Mouse (Mus musculus): ENCODE results near the gene Cda. TPM values are rescaled to one million over a fixed set of nuclear protein-coding genes. Genes with fewer than 3 reads are reported as not detected.

The Cda gene
- total and polyA plus RNA-seq, 2 experiments from 2014 or later = 9.6 to 12.2 TPM

- Histone ChIP-seq H3K36me3 (ENCODE audit: insufficient read depth, low read length) (no peaks in the 10 kb centered on the region), H3K27ac (ENCODE audit: low read depth, low read length) (no peak overlapping the region), H3K27me3 (ENCODE audit: insufficient read depth, low read length) (no peaks in the 10 kb centered on the region), H3K9ac (replicated peaks; ENCODE audit: low read length, poor library complexity, severe bottlenecking) (no peak overlapping the region), H3K4me2 (ENCODE audit: low read depth, low read length, poor library complexity, severe bottlenecking) (no peak overlapping the region), H3K4me1 (ENCODE audit: insufficient read depth, low read length) (no peaks in the 10 kb centered on the region), H3K9me3 (ENCODE audit: low read length) (no peaks in the 10 kb centered on the region), H3K4me3 (ENCODE audit: low read depth, low read length) (no peak overlapping the region)
- no peak for ATAC-seq (ENCODE audit: low FRiP score)
- no peak for DNase-seq (ENCODE audit: low spot score)
- no peak for TF ChIP-seq CTCF (IDR thresholded peaks at IDR 0.05)
- 50% methylated on average over 1 of the region's 1 CpGs for WGBS
Measured at GRCm38 (mm10) chr4:138347280-138347679, 20.5 kb downstream of the Cda start.

DNA sequence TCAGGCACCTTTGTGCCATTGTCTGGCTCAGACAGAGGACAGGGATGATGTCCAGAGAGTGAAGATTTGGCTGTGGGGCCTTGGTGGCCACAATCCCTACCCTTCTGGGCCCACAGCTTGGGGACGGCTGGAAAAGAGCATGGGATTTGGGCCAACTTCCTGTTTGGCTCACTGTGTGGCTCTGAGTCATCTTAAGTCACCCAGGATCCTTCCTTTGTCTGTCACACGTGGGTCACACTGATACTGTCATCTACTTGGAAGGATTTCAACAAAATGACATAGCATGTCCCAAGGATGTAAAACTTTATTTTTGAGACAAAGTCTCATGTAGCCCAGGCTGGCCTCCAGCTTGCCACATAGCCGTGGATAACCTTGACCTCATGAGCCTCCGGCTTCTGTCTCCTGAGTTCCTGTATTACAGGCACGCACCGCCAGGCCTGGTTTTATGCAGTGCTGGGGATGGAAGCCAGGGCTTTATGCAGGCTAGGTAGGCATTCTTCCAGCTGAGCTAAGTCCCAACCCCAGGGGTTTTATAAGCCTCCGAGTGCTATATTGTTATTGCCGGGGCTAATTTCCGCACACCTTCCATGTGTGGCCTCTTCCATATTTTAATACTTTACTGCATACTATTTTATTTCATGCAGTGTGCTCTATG is 22.8 kb downstream of the Cda start:
- Histone ChIP-seq H3K27me3 (ENCODE audit: insufficient read depth, low read length) (no peaks in the 10 kb centered on the region), H3K9me3 (ENCODE audit: low read length) (no peaks in the 10 kb centered on the region), H3K27ac (ENCODE audit: low read depth, low read length) (no peak overlapping the region), H3K4me1 (ENCODE audit: insufficient read depth, low read length) (no peaks in the 10 kb centered on the region; the same call in 1 of the 2 replicates), H3K4me2 (ENCODE audit: low read depth, low read length, poor library complexity, severe bottlenecking) (no peak overlapping the region), H3K9ac (replicated peaks; ENCODE audit: low read length, poor library complexity, severe bottlenecking) (no peak overlapping the region), H3K36me3 (ENCODE audit: insufficient read depth, low read length) (no peaks in the 10 kb centered on the region), H3K4me3 (ENCODE audit: low read depth, low read length) (no peak overlapping the region)
- TF ChIP-seq CTCF (IDR thresholded peaks at IDR 0.05) = no peak
- no peak for ATAC-seq (ENCODE audit: low FRiP score)
- 59% methylated on average over 9 of the region's 9 CpGs for WGBS
- peak; percentile 44 for DNase-seq (ENCODE audit: low spot score)

DNA sequence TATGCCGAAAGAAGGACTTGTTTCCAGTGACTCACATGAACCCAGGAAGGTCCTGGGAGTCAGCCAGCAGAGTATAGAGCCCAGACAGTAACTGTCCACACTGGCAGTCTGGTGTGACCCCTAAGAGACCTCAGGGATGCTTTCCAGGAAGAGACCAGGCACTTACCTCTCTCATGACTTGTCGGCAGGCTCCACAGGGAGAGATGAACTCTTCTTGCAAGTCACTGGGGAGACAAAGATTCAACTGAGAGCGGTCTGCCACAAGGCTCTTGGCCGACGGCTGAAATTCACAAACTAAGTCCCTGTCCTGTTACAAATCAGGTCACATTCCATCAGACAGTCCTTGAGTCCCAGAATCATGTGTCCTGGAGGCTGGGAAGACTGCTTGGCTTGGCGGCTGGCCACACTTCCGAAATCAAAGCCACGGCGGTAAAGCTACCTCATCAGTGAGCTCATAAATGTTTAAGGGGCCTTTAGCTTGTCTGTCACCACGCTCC is 24.4 kb downstream of the Cda start:
- no peak for TF ChIP-seq CTCF (IDR thresholded peaks at IDR 0.05)
- H3K36me3 ChIP-seq (ENCODE audit: insufficient read depth, low read length) = no peaks in the 10 kb centered on the region
- DNase-seq (ENCODE audit: low spot score) (no peak), ATAC-seq (ENCODE audit: low FRiP score) (no peak)
- no peak overlapping the region for H3K4me2 ChIP-seq (ENCODE audit: low read depth, low read length, poor library complexity, severe bottlenecking)
- no peaks in the 10 kb centered on the region; the same call in 1 of the 2 replicates for H3K4me1 ChIP-seq (ENCODE audit: insufficient read depth, low read length)
- H3K27me3 ChIP-seq (ENCODE audit: insufficient read depth, low read length) = no peaks in the 10 kb centered on the region
- WGBS = 52% methylated on average over 10 of the region's 10 CpGs
- H3K9ac ChIP-seq (replicated peaks; ENCODE audit: low read length, poor library complexity, severe bottlenecking) = no peak overlapping the region
- no peak overlapping the region for H3K4me3 ChIP-seq (ENCODE audit: low read depth, low read length)
- no peaks in the 10 kb centered on the region for H3K9me3 ChIP-seq (ENCODE audit: low read length)
- no peak overlapping the region for H3K27ac ChIP-seq (ENCODE audit: low read depth, low read length)

GRCm38 (mm10) chr4:138342778-138343177 is 25.0 kb downstream of the Cda start:
- no peak overlapping the region for H3K4me3 ChIP-seq (ENCODE audit: low read depth, low read length)
- 86% methylated on average over 6 of the region's 6 CpGs for WGBS
- ATAC-seq (ENCODE audit: low FRiP score) = no peak

DNA sequence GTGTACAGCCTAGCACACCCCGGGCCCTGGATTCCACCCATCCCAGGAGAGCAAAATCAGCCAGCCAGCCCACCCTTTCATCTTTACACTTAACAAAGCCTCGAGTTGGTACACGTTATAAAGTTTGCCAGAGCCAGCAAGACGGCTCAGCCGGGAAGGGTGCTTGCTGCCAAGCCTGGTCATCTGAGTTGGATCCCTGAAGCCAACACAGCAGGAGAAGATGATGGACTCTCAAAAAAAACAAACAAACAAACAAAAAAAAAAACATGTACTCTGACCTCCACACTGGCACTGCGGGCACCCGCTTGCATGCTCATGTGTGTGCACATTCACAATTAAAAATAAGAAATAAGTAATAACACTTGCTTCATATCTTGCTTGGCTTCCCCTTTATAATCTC is 25.7 kb downstream of the Cda start:
- H3K36me3 ChIP-seq (ENCODE audit: insufficient read depth, low read length) = no peaks in the 10 kb centered on the region
- no peaks in the 10 kb centered on the region for H3K27me3 ChIP-seq (ENCODE audit: insufficient read depth, low read length)
- 70% methylated on average over 7 of the region's 7 CpGs for WGBS
- no peak for TF ChIP-seq CTCF (IDR thresholded peaks at IDR 0.05)
- no peaks in the 10 kb centered on the region; the same call in 1 of the 2 replicates for H3K4me1 ChIP-seq (ENCODE audit: insufficient read depth, low read length)
- no peak for ATAC-seq (ENCODE audit: low FRiP score)
- H3K4me3 ChIP-seq (ENCODE audit: low read depth, low read length) = no peak overlapping the region
- no peak overlapping the region for H3K9ac ChIP-seq (replicated peaks; ENCODE audit: low read length, poor library complexity, severe bottlenecking)
- H3K9me3 ChIP-seq (ENCODE audit: low read length) = no peaks in the 10 kb centered on the region
- no peak overlapping the region for H3K4me2 ChIP-seq (ENCODE audit: low read depth, low read length, poor library complexity, severe bottlenecking)
- no peak overlapping the region for H3K27ac ChIP-seq (ENCODE audit: low read depth, low read length)
- no peak for DNase-seq (ENCODE audit: low spot score)

More at GRCm38 (mm10) chr4:138342778-138343177, 25.0 kb downstream of the Cda start:
- Histone ChIP-seq H3K4me2 (ENCODE audit: low read depth, low read length, poor library complexity, severe bottlenecking) (no peak overlapping the region), H3K9me3 (ENCODE audit: low read length) (no peaks in the 10 kb centered on the region), H3K36me3 (ENCODE audit: insufficient read depth, low read length) (no peaks in the 10 kb centered on the region), H3K27ac (ENCODE audit: low read depth, low read length) (no peak overlapping the region), H3K9ac (replicated peaks; ENCODE audit: low read length, poor library complexity, severe bottlenecking) (no peak overlapping the region), H3K4me1 (ENCODE audit: insufficient read depth, low read length) (no peaks in the 10 kb centered on the region; the same call in 1 of the 2 replicates), H3K27me3 (ENCODE audit: insufficient read depth, low read length) (no peaks in the 10 kb centered on the region)
- no peak for DNase-seq (ENCODE audit: low spot score)
- no peak for TF ChIP-seq CTCF (IDR thresholded peaks at IDR 0.05)

DNA sequence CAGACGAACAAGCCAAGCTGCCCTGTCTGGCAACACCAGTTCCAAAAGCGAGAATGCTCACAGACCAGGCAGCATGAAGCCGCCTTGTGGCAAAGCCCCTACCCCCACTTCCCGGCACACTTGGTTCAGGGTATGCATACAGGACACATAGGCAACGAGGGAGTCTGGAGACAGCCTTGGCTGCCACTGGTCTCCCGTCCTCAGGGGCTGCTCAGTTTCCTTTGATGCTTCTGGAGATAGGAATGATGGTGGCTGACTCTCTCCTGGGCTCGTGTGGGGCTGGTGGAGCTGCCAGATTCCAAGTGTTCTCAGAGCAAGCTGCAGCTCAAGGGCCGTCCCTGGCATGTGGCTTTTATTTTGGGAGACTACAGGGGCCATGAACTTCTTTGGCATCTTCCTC is 26.4 kb downstream of the Cda start:
- WGBS = 62% methylated on average over 8 of the region's 8 CpGs
- Histone ChIP-seq H3K4me1 (ENCODE audit: insufficient read depth, low read length) (no peaks in the 10 kb centered on the region; the same call in 1 of the 2 replicates), H3K4me2 (ENCODE audit: low read depth, low read length, poor library complexity, severe bottlenecking) (no peak overlapping the region), H3K9me3 (ENCODE audit: low read length) (no peaks in the 10 kb centered on the region), H3K27me3 (ENCODE audit: insufficient read depth, low read length) (no peaks in the 10 kb centered on the region), H3K36me3 (ENCODE audit: insufficient read depth, low read length) (no peaks in the 10 kb centered on the region), H3K4me3 (ENCODE audit: low read depth, low read length) (no peak overlapping the region), H3K9ac (replicated peaks; ENCODE audit: low read length, poor library complexity, severe bottlenecking) (no peak overlapping the region), H3K27ac (ENCODE audit: low read depth, low read length) (no peak overlapping the region)
- TF ChIP-seq CTCF (IDR thresholded peaks at IDR 0.05) = no peak
- DNase-seq (ENCODE audit: low spot score) = no peak
- ATAC-seq (ENCODE audit: low FRiP score) = no peak
